Mouse (Mus musculus) heart, embryonic 11.5 days (tissue): ENCODE measurements at regions not wholly inside any gene's neighbourhood (a gene's known extent, or its start where the extent isn't known, plus 50 kb on each side); places are given as distances from the start of the nearest gene placed in this dataset.
A peak's percentile ranks its signal among the peaks of the same experiment; 100 is the strongest.

Source experiments
- ATAC-seq: fragments of 200-750 bp; cut with Nextera tagmentation; replicated peaks from 2 replicates; pipeline ENCODE4 v1.8.0; 2017; ENCODE audit warnings: moderate library complexity; ENCODE audit not compliant: insufficient number of reproducible peaks, low FRiP score, low TSS enrichment
- H3K27ac ChIP-seq: fragments of 300-500 bp; sonication (generic); 2 replicates; pipeline ENCODE4 v1.5.1; 2014; ENCODE audit warnings: mild to moderate bottlenecking, low read depth, low read length
- H3K27me3 ChIP-seq: fragments of 300-500 bp; sonication (generic); 2 replicates; pipeline ENCODE4 v1.6.1; 2014; ENCODE audit warnings: mild to moderate bottlenecking, low read length, mixed read lengths; ENCODE audit not compliant: control insufficient read depth, insufficient read depth
- H3K36me3 ChIP-seq: fragments of 300-500 bp; sonication (generic); 2 replicates; pipeline ENCODE4 v1.6.1; 2014; ENCODE audit warnings: mild to moderate bottlenecking, low read length, moderate library complexity, mixed read lengths; ENCODE audit not compliant: control insufficient read depth, insufficient read depth
- H3K4me1 ChIP-seq: fragments of 300-500 bp; sonication (generic); 2 replicates; pipeline ENCODE4 v1.6.1; 2014; ENCODE audit warnings: low read length; ENCODE audit not compliant: control insufficient read depth, insufficient read depth
- H3K4me2 ChIP-seq: fragments of 300-500 bp; sonication (generic); 2 replicates; pipeline ENCODE4 v1.6.1; 2014; ENCODE audit warnings: mild to moderate bottlenecking, moderate library complexity
- H3K4me3 ChIP-seq: fragments of 300-500 bp; sonication (generic); 2 replicates; pipeline ENCODE4 v1.5.1; 2014; ENCODE audit warnings: low read depth, low read length
- H3K9ac ChIP-seq: fragments of 300-500 bp; sonication (generic); 2 replicates; pipeline ENCODE4 v1.6.1; 2014; ENCODE audit warnings: mild to moderate bottlenecking, low read depth, low read length, moderate library complexity
- H3K9me3 ChIP-seq: fragments of 300-500 bp; sonication (generic); replicated peaks from 2 replicates; pipeline ENCODE4 v1.6.1; 2016; ENCODE audit warnings: low read length; ENCODE audit not compliant: control insufficient read depth
- WGBS: fragments of 180-500 bp; shearing (Covaris S2); extraction: QIAGEN DNeasy Blood & Tissue Kit; methylation state at CpG from one replicate; pipeline ENCODE4 v1.1.7; 2014; ENCODE audit not compliant: insufficient replicate concordance; 5-methylcytosine and 5-hydroxymethylcytosine counted together

- Histone ChIP-seq H3K4me2 (no peak overlapping the region), H3K36me3 (no peaks in the 10 kb centered on the region), H3K4me1 (peaks cover 9% of the 10 kb centered on the region), H3K9ac (0 out of 2 replicates have a peak overlapping the region, but pooled peaks have one; percentile 3), H3K9me3 (no peaks in the 10 kb centered on the region), H3K27me3 (no peaks in the 10 kb centered on the region), H3K4me3 (no peak overlapping the region), H3K27ac (no peak overlapping the region)
- 54% methylated on average over 24 of the region's 24 CpGs for WGBS
- ATAC-seq, result no peak
Measured at GRCm38 (mm10) chr5:138875180-138876076, 55.5 kb downstream of the Gm5294 start.

- ATAC-seq, result no peak
- H3K9ac ChIP-seq, result no peak overlapping the region
Measured at GRCm38 (mm10) chr5:138881649-138882226, 61.9 kb downstream of the Gm5294 start.

GRCm38 (mm10) chr5:138883573-138883972 lies 63.7 kb downstream of the Gm5294 start:
- no peak for ATAC-seq
- WGBS, result 63% methylated on average over 9 of the region's 9 CpGs
- Histone ChIP-seq H3K4me1 (no peaks in the 10 kb centered on the region), H3K27me3 (no peaks in the 10 kb centered on the region), H3K9me3 (no peaks in the 10 kb centered on the region), H3K4me3 (no peak overlapping the region), H3K9ac (no peak overlapping the region), H3K27ac (no peak overlapping the region), H3K4me2 (no peak overlapping the region), H3K36me3 (no peaks in the 10 kb centered on the region)

More at GRCm38 (mm10) chr5:138881649-138882226, 61.9 kb downstream of the Gm5294 start:
- Histone ChIP-seq H3K4me3 (no peak overlapping the region), H3K27ac (no peak overlapping the region), H3K9me3 (no peaks in the 10 kb centered on the region), H3K4me2 (no peak overlapping the region), H3K4me1 (no peaks in the 10 kb centered on the region), H3K36me3 (no peaks in the 10 kb centered on the region), H3K27me3 (no peaks in the 10 kb centered on the region)
- WGBS, result 75% methylated on average over 9 of the region's 9 CpGs

- Histone ChIP-seq H3K4me2 (no peak overlapping the region), H3K4me3 (no peak overlapping the region), H3K4me1 (no peaks in the 10 kb centered on the region; the same call in 1 of the 2 replicates), H3K27me3 (no peaks in the 10 kb centered on the region), H3K36me3 (no peaks in the 10 kb centered on the region), H3K9ac (no peak overlapping the region), H3K27ac (no peak overlapping the region), H3K9me3 (no peaks in the 10 kb centered on the region)
- 76% methylated on average over 3 of the region's 3 CpGs for WGBS
- ATAC-seq, result no peak
Measured at GRCm38 (mm10) chr5:138885905-138886304, 66.0 kb downstream of the Gm5294 start.

- no peak overlapping the region for H3K4me2 ChIP-seq
- 42% methylated on average over 9 of the region's 9 CpGs for WGBS
- no peak for ATAC-seq
- H3K27me3 ChIP-seq, result no peaks in the 10 kb centered on the region
- no peaks in the 10 kb centered on the region; the same call in 1 of the 2 replicates for H3K4me1 ChIP-seq
- H3K27ac ChIP-seq, result no peak overlapping the region
- no peaks in the 10 kb centered on the region for H3K36me3 ChIP-seq
- H3K4me3 ChIP-seq, result no peak overlapping the region
- no peaks in the 10 kb centered on the region for H3K9me3 ChIP-seq
- no peak overlapping the region for H3K9ac ChIP-seq
Measured at GRCm38 (mm10) chr5:138888749-138889148, 68.9 kb downstream of the Gm5294 start.

- no peak overlapping the region for H3K4me3 ChIP-seq
- no peak for ATAC-seq
- no peak overlapping the region for H3K4me2 ChIP-seq
- H3K27me3 ChIP-seq, result no peaks in the 10 kb centered on the region
- H3K9ac ChIP-seq, result no peak overlapping the region
- H3K4me1 ChIP-seq, result no peaks in the 10 kb centered on the region; the same call in 1 of the 2 replicates
- no peaks in the 10 kb centered on the region for H3K36me3 ChIP-seq
- no peaks in the 10 kb centered on the region for H3K9me3 ChIP-seq
- no peak overlapping the region for H3K27ac ChIP-seq
- WGBS, result 56% methylated on average over 5 of the region's 5 CpGs
Measured at GRCm38 (mm10) chr5:138889760-138890159, 69.9 kb downstream of the Gm5294 start.

- no peaks in the 10 kb centered on the region for H3K9me3 ChIP-seq
- ATAC-seq, result no peak
- no peaks in the 10 kb centered on the region for H3K27me3 ChIP-seq
- WGBS, result 87% methylated on average over 13 of the region's 13 CpGs
- no peak overlapping the region for H3K4me3 ChIP-seq
- peaks cover 14% of the 10 kb centered on the region for H3K4me1 ChIP-seq
- no peak overlapping the region for H3K9ac ChIP-seq
- no peak overlapping the region for H3K27ac ChIP-seq
- no peak overlapping the region for H3K4me2 ChIP-seq
- no peaks in the 10 kb centered on the region for H3K36me3 ChIP-seq
Measured at GRCm38 (mm10) chr5:138894496-138894895, 74.6 kb downstream of the Gm5294 start.

GRCm38 (mm10) chr5:138897255-138897654 lies 77.4 kb downstream of the Gm5294 start:
- H3K4me1 ChIP-seq, result peaks cover 14% of the 10 kb centered on the region
- H3K9me3 ChIP-seq, result no peaks in the 10 kb centered on the region
- no peak overlapping the region for H3K27ac ChIP-seq
- no peaks in the 10 kb centered on the region for H3K27me3 ChIP-seq
- no peak overlapping the region for H3K4me3 ChIP-seq
- H3K4me2 ChIP-seq, result no peak overlapping the region
- no peak for ATAC-seq
- H3K9ac ChIP-seq, result no peak overlapping the region
- H3K36me3 ChIP-seq, result no peaks in the 10 kb centered on the region
